Mouse (Mus musculus): ENCODE data around the gene Gm20388.

The Gm20388 gene

GRCm38 (mm10) chr8:121201651-121202050 lies 1291.0 kb downstream of the Gm20388 start:
- peak in 1 of 2 experiments; percentile 18 for DNase-seq

DNA sequence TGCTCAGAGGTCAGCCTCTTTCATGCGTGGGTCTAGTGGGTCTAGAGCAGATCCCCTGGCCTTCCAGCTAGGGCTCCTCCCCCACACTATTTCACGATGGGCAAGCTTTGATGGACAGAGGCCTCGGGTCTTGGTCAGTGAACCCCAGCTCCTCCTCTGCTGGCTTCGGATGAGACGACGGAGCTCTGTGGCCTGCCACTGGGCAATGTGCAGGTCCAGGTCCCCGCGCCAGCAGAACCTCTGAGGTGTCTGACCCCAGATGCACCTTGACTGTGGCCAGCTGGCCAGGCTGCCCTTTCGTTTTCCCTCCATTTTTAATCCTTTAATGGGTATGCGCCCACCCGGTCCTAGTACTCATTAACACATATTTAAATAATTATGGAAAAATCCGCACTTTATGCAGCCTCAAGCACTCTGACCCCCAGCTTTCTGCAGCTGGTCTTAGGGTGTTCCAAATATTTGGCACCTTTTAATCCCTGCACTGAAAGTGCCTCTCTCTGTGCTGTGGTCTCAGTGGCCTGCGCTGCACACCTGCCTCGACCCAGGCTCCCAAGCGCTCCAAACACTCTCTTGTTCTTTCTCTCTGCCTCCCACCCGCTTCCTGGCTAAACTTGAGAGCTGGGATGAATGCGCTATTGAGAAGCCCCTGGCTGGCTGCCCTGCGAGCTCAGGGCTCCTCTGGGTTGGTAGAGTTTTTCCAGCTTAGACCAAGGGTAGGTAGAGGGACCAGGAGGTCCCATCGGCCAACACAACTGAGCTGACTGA lies 1293.2 kb downstream of the Gm20388 start:
- no peak for DNase-seq

- DNase-seq: no peak
Observed at GRCm38 (mm10) chr8:121207171-121207570, 1296.5 kb downstream of the Gm20388 start.

DNA sequence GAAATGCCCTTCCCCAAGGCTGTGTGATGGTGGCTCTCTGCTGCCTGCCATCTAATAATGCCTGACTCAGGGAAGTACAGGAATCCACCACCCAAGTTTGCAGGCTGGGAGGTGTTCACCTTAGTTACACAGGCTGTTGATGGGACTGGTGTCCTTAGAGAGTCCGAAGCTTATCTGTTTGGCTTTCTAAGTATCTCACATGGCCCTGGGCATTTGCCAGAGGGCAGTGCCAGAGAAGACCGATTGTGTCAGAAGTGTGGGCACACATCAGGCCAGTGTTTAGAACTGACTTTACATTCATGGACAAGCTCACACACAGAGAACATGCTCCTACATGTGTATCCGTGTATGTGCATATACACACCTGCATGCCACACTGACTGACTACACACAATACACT lies 1300.0 kb downstream of the Gm20388 start:
- no peak for DNase-seq

GRCm38 (mm10) chr8:121213236-121213635 lies 1302.6 kb downstream of the Gm20388 start:
- DNase-seq: no peak

DNA sequence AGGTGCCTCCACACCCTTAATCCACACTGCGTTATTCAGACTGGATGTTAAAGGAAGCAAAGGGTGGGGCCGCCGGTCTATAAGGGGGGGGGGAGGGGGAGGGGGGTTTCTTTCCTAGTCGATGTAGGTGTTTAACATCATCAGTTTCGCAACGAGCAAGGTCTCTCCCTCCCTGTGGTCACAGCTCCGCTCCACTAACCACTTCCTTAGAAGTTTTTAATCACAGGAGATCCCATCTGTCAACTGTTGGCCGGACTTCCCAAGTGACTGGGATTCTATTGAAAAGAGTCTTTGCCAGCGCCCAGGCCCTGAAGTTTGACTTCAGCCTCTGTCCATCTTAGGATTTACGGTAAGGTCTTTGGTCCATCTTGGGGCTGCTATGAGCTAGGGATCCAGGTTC lies 1303.0 kb downstream of the Gm20388 start:
- no peak for DNase-seq

DNA sequence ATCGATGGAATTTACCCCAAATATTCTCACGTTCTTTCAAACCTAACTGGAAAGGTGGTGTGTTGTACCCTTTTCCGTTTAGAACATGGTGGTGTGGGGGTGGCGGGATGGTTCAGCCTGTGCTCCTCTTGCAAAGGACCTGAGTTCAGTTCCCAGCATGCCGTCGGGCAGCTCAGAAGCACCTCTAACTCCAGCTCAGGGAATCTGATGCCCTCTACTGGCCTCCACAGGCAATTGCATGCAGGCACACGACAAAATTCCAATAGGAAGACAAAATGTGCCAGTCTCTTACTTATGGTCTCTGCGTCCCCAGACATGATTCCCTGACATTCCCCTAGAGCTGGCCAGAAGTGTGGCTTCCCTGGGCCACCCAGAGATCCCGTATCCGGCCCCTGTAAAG lies 1304.3 kb downstream of the Gm20388 start:
- no peak for DNase-seq

- no peak for DNase-seq
Observed at GRCm38 (mm10) chr8:121216441-121216949, 1305.9 kb downstream of the Gm20388 start.

- no peak for DNase-seq
Observed at GRCm38 (mm10) chr8:121218486-121218885, 1307.8 kb downstream of the Gm20388 start.

DNA sequence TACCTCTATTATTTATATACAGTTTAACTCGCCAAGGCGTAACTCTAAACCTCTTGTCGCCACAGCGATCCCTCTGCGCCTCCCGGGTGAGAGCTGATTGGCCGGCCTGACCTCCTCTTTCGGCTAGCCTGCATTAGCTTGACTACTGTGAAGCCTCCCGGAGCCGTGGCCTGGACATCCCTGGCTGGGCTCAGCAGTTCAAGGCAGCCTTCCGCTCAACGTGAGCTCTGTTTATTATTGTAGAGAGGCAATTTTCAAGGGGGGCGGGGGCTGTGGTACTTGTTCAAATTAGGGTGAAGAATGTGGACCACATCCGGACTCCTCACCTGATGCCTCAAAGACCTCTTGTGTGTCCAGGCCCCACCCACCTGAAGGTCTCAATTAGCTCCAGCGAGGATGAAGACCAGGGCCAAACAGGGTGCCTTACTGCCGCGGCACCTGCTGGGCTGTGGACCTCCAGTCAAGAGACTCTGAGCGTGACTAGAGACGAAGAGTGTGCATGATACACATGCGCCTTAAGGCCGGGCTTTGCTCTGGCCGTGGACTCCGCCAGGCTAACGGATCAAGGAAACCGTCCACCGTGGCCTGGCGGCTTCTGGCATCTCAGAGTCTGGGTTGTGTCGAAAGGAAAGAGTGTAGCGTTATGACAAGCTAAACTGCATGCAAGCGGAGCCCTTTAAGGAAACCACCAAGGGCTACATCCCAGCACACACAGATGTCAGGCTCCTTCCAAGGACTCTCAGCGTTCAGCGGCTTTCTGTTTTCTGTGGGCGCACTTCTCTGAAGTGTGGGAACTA lies 1309.7 kb downstream of the Gm20388 start:
- DNase-seq: no peak

DNA sequence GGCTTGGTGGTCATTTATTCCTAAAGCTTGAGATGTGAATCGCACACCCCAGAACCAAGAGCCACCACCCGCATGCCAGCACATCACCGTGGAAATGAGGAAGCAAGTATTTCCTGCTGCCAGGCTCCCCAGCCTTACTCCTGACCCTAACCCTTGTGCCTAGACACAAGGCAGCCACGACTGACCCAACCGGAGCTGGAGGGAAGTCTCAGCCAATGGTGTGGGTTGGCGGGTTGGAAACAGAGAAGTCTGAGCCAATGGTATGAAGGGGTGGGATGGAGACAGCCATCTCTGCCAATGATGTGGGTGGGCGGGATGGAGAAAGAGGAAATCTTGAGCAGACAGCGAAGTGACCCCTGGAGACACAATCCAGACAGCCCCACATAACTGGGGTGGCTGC lies 1314.1 kb downstream of the Gm20388 start:
- no peak for DNase-seq

GRCm38 (mm10) chr8:121227756-121228155 lies 1317.1 kb downstream of the Gm20388 start:
- no peak for DNase-seq

DNA sequence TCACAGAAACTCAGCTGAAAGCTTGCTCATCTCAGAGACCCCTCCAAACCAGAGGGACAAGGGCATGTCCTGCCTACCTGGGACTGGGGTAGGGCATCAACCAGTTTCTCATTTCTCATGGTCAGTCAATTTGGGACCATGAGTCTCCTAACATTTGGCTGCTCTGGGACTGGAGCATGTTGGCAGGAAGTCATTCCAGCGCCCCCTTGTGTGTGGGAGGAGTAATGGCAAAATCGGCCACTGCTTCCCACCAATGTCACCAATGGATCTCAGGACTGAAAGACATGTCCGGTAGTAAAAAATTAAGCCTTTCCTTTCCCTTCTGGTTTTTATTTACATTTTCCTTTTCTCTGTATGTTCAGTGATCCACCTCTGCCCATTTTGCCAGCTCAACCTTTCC lies 1318.3 kb downstream of the Gm20388 start:
- peak in 1 of 2 experiments; percentile 49 for DNase-seq

DNA sequence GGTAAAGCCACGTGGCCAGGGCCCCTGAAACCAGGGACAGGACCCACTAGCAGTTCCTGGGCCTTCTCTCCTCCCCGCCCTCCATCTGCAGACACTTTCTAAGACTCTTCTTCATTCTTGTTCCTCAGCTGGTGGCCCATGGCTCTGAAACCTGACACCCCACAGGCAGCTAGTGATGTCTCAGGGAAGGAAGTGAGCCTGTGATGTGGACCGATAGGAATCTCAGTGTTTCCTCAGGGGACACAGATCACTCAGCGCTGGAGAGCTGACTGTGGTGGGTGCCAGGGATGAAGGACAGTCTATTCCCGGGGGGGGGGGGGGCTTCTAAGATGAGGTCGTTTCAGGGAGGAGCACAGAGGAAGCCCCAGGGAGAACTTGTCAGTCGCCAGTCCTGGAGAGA lies 1318.9 kb downstream of the Gm20388 start:
- DNase-seq: peak in 1 of 2 experiments; percentile 39

DNA sequence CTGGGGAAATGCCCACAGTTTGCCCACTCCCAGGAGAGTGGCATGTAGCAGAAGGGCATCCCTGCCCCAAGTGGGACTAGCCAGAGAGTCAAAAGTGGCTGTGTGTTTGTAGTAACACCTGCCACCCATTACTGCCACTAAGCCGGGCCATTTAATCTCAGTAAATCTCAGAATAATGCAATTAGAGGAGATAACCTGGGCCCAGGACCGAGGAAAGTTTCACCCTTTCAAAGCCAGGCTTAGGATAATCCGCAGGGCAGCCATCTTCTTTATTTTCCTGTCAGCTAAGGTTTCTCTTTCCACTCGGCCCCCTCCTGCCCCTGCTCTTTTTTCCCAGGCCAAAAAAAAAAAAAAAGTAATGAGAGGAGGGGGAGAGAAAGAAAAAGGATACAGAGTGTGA lies 1322.6 kb downstream of the Gm20388 start:
- no peak for DNase-seq

GRCm38 (mm10) chr8:121234915-121235314 lies 1324.3 kb downstream of the Gm20388 start:
- peak in 1 of 2 experiments; percentile 30 for DNase-seq

DNA sequence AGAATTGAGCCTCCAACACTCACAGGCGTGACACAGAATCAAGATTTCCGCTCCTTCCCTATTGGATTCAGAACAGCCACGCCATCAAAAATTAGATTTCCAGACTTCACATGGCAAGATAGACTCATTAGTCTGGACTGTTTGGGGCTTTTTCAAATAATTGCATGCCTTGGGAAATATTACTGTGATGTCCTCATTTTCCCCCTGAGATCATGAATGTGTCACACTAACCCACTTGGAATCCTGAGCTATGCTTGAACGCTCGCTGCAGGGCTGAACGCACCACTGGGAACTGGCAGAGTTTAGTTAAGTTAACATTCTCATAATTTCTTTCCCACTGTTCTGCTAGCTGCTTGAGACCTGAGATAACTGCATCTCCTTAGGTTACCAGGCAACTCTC lies 1329.0 kb downstream of the Gm20388 start:
- DNase-seq: no peak

DNA sequence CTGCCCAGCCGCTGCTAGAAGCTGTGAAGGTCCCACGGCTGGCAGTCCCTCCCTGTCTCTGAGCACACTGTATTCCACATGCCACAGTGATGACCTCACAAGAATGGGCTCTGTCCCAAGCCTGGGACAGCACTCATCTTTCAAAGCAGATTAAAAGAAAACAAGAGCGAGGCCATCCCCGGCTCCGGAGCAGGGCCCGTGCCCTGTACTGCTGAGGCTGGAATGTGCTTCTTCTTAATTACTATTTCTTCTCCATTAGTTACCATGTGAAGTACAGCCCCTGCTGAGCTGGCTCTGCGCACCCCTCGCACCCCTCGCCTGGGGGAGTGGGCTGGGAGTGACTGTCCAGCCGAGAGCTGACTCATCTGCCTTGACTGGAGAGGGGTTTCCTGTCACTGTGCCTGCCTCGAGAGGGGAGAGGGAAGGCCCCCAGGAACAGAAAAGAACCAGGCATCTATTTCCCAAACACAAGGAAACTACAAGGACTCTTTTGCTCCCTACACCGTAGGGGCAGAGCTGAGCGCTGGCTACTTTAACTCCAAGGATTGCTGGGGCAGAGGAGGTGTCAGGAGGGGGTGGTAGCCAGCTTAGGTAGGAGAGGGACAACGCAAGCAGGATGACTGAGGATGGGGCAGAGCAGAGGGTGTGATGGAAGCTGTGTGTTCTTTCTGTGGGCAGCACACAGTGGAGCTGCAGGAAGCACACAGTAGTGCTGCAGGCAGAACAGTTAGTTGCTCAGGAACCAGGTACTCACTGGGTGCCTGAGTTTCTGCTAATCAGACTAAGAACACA lies 1331.3 kb downstream of the Gm20388 start:
- peak; percentile 76 to 84 for DNase-seq

DNA sequence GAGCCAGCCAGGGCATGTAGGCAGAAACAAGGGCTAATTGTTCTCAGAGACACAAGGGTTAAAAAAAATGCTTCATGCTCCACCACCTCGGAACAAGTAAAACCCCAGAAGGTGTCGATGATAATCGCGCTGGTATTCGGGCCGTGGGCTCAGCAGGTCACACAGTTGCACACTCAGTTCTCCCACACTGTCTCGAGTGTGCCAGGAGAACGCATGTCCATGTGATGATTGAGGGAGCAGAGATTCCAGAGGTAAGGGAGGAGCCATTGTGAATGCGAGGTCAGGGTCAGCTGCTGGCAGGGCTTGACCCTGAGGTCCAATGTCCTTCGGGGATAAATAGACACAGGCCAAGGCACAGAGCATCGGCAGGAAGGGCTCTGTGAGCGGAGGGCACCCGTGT lies 1332.0 kb downstream of the Gm20388 start:
- DNase-seq: no peak

GRCm38 (mm10) chr8:121248823-121249222 lies 1338.2 kb downstream of the Gm20388 start:
- peak; percentile 40 to 53 for DNase-seq

DNA sequence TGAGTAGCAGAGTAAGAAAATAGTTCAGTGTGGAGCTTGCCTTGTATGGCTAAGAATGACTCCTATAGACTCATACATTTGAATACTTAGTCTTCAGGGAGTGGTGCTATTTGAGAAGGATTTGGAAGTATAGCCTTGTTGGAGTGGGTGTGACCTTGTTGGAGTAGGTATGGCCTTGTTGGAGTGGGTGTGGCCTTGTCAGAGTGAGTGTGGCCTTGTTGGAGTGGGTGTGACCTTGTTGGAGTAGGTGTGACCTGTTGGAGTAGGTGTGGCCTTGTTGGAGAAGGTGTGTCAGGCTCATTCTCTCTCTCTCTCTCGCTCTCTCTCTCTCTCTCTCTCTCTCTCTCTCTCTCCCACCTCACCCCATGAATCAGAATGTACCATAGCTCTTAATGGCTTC lies 1338.8 kb downstream of the Gm20388 start:
- no peak for DNase-seq

DNA sequence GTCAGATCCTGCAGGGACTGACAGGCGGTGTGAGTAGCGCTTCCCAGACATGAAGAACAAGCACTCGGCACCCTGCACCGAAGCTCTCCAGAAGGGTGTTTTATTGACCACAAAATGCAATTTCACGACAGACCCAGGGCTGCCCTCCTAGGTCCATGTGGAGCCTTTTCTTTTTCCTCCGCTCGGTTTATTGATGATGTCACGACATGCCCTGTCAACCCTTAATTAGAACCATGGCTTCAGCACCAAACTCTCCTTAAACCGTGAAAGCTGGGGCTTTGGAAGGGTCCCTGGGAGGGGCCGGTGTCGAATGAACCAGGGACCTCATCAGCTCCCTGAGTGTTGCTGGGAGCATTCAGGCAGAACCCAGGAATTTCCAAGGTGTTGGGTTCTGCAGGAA lies 1340.4 kb downstream of the Gm20388 start:
- DNase-seq: no peak

DNA sequence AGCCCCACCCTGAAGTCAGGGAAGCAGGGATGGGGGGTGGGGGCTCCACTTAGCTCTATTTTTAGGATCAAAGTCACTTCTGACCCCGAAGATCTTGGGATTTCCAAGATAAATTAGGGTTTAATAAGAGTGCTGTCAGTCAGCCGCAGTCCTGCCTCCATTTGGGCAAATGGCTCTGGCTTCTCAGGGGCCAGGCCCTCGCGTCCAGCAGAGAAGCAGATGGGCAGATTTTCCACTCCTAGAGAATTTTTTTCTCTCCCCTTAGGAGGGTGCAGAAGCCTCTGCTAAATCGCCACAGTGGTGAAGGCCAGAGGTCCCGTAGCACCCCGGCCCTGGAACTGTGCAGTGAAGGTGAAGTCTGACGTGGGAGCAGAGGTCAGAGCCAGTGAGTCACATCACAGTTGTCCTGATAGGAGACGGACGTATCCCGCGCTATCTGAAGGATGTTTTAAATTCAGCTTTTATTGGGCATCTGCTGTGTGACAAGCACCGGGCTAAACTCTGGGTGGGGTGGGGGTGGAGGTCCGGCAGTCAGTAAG lies 1345.2 kb downstream of the Gm20388 start:
- no peak for DNase-seq
